In the genomic region with DNA sequence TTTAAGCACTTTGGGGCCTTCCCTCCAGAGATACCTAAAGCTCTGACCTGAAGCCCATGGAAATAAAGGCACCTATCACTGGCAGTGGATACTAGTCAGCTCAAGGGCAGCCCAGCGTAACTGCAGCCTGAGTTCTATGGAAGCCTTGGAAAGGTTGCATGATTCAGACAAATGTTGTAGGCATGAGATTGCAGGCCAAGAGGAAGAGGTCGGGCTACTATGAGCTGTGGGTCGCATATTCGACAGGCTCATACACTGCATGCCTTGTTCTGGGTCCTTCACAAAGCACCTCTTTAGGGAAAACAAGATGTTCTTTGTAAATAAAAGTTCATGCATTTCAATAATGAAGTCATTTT, we compare ENCODE assay signal across 9 mouse cellular contexts. TPM values are rescaled to one million over a fixed set of nuclear protein-coding genes. Genes with fewer than 3 reads are reported as not detected.
A peak's percentile ranks its signal among the peaks of the same experiment; 100 is the strongest.
DNase-seq lines count a peak whose midpoint lies in the region; ATAC-seq and TF ChIP-seq lines count a peak whose summit lies in the region.
"Had no signal": no experiment of that assay in that cellular context is flagged by ENCODE, and none has a peak within 500 bp of the region (broad histone marks: within the 10 kb centered on the region; RNA-seq: fewer than 3 reads in every experiment).

No protein-coding gene starts in this region.

- no peaks in the 10 kb centered on the region for H3K36me3 ChIP-seq in lung, embryonic 15.5 days
- no peaks in the 10 kb centered on the region for H3K36me3 ChIP-seq in forebrain, postnatal 0 days (ENCODE audit: insufficient read depth)
- H3K36me3 ChIP-seq in midbrain, embryonic 15.5 days (replicated peaks) = no peaks in the 10 kb centered on the region

- H3K27me3 ChIP-seq in lung, embryonic 15.5 days = no peaks in the 10 kb centered on the region
- no peaks in the 10 kb centered on the region for H3K27me3 ChIP-seq in forebrain, postnatal 0 days (ENCODE audit: insufficient read depth, low read length)
- no peaks in the 10 kb centered on the region for H3K27me3 ChIP-seq in midbrain, embryonic 15.5 days (replicated peaks)

- TF ChIP-seq CTCF in gastrocnemius, adult 2 months (IDR thresholded peaks at IDR 0.05) = no peak
- no peak for TF ChIP-seq CTCF in forebrain, postnatal 0 days (IDR thresholded peaks at IDR 0.05; ENCODE audit: low read depth)

- ATAC-seq in lung, embryonic 15.5 days (ENCODE audit: borderline replicate concordance, extremely low read depth, low FRiP score, low TSS enrichment) = peak; percentile 39
- peak; percentile 26 for ATAC-seq in forebrain, postnatal 0 days
- 0 out of 2 replicates have a peak, but pooled peaks have one; percentile 18 for ATAC-seq in midbrain, embryonic 15.5 days (replicated peaks)

- peak overlapping the region; percentile 69; the same call in 1 of the 2 replicates for H3K4me2 ChIP-seq in lung, embryonic 15.5 days
- H3K4me2 ChIP-seq in forebrain, postnatal 0 days (ENCODE audit: low read depth) = 0 out of 2 replicates have a peak overlapping the region, but pooled peaks have one; percentile 71
- no peak overlapping the region for H3K4me2 ChIP-seq in midbrain, embryonic 15.5 days

- 51% methylated on average over 4 of the region's 4 CpGs for WGBS in lung, embryonic 15.5 days
- WGBS in forebrain, postnatal 0 days = 66% methylated on average over 4 of the region's 4 CpGs
- WGBS in midbrain, embryonic 15.5 days = 67% methylated on average over 4 of the region's 4 CpGs

- intact Hi-C loops in gastrocnemius, adult 2 months (cut with DNase I) = loop anchor here (5.0 kb wide), 2 partner anchors 43 to 87 kb away; no protein-coding TSS in a partner anchor
- intact Hi-C loops in gastrocnemius, postnatal 14 days (cut with DNase I; ENCODE audit: low total_unique reads) = no loop called here
- intact Hi-C loops in left cerebral cortex, postnatal 14 days (cut with DNase I) = no loop called here

- no peak overlapping the region for H3K9ac ChIP-seq in lung, embryonic 15.5 days
- H3K9ac ChIP-seq in forebrain, postnatal 0 days = no peak overlapping the region
- no peak overlapping the region for H3K9ac ChIP-seq in midbrain, embryonic 15.5 days

- H3K4me1 ChIP-seq in lung, embryonic 15.5 days = peaks cover 19% of the 10 kb centered on the region
- peaks cover 9% of the 10 kb centered on the region; the same call in 1 of the 2 replicates for H3K4me1 ChIP-seq in forebrain, postnatal 0 days (ENCODE audit: insufficient read depth)
- peaks cover 12% of the 10 kb centered on the region for H3K4me1 ChIP-seq in midbrain, embryonic 15.5 days

- DNase-seq in gastrocnemius, adult 2 months = no peak
- DNase-seq in gastrocnemius, postnatal 14 days = no peak
- no peak for DNase-seq in lung, postnatal 36 days
- no peak for DNase-seq in forebrain, postnatal 0 days
- no peak for DNase-seq in ovary, postnatal 14 days (ENCODE audit: low spot score)
- no peak for DNase-seq in left cerebral cortex, postnatal 14 days (ENCODE audit: low spot score in 2 of 2)

- no peaks in the 10 kb centered on the region for H3K9me3 ChIP-seq in lung, embryonic 15.5 days
- no peaks in the 10 kb centered on the region for H3K9me3 ChIP-seq in forebrain, postnatal 0 days (ENCODE audit: low read length)
- H3K9me3 ChIP-seq in midbrain, embryonic 15.5 days = no peaks in the 10 kb centered on the region
- H3K9me3 ChIP-seq: megakaryocyte, embryonic 14.5 days had no signal

- H3K27ac ChIP-seq in gastrocnemius, adult 2 months = peak overlapping the region; percentile 89
- H3K27ac ChIP-seq in lung, embryonic 15.5 days = peak overlapping the region; percentile 93
- no peak overlapping the region for H3K27ac ChIP-seq in forebrain, postnatal 0 days (ENCODE audit: low read depth, low read length)
- H3K27ac ChIP-seq in midbrain, embryonic 15.5 days = no peak overlapping the region

- H3K4me3 ChIP-seq in gastrocnemius, adult 2 months = peak overlapping the region; percentile 82
- no peak overlapping the region for H3K4me3 ChIP-seq in lung, embryonic 15.5 days
- H3K4me3 ChIP-seq in forebrain, postnatal 0 days (ENCODE audit: low read depth, low read length) = peak overlapping the region; percentile 40; the same call in 1 of the 2 replicates
- no peak overlapping the region for H3K4me3 ChIP-seq in midbrain, embryonic 15.5 days

RNA-seq across cellular contexts. Expression of gene Lama4, which starts 0.6 kb away (rescaled TPM):
- total RNA-seq in gastrocnemius, adult 2 months (2021) = 10 to 100 TPM; 13.3 to 22.3 TPM
- 10 to 100 TPM; 63.9 to 73.1 TPM for total RNA-seq in gastrocnemius, postnatal 14 days (2021)
- 111 and 115 TPM in 2 replicates for polyA plus RNA-seq in lung, embryonic 15.5 days (2015; fragmentation: Nextera tagmentation; extraction: Ambion mirVana)
- 14.3 and 22.6 TPM in 2 replicates for total RNA-seq in forebrain, postnatal 0 days (2014; rRNA removed)
- 9.7 and 10.4 TPM in 2 replicates for polyA plus RNA-seq in forebrain, postnatal 0 days (2015; fragmentation: Nextera tagmentation; extraction: Ambion mirVana)
- 19.2 and 20.4 TPM in 2 replicates for polyA plus RNA-seq in midbrain, embryonic 15.5 days (2015; fragmentation: Nextera tagmentation; extraction: Ambion mirVana)
- 10 to 100 TPM; 20.3 to 22.6 TPM for total RNA-seq in left cerebral cortex, postnatal 14 days (2021)

Comparison
In these comparisons a context has a peak if more than half of its experiments do, and no peak if none do; other contexts are left out.
1. H3K27ac ChIP-seq: peak in gastrocnemius, adult 2 months (single experiment) and lung, embryonic 15.5 days (single experiment); none in forebrain, postnatal 0 days (single experiment) and midbrain, embryonic 15.5 days (single experiment).
2. H3K4me3 ChIP-seq: peak in gastrocnemius, adult 2 months (single experiment) and forebrain, postnatal 0 days (single experiment); none in lung, embryonic 15.5 days (single experiment) and midbrain, embryonic 15.5 days (single experiment).
3. Peak in every context shown above with its lines, with median percentiles within 50 percentile points of each other: ATAC-seq.